Mouse (Mus musculus) kidney, postnatal 0 days (tissue): ENCODE measurements around the gene Muc5b. TPM values are rescaled to one million over a fixed set of nuclear protein-coding genes. Genes with fewer than 3 reads are reported as not detected.

Experiments used
- ATAC-seq: fragments of 200-750 bp; cut with Nextera tagmentation; replicated peaks from 2 replicates; pipeline ENCODE4 v1.8.0; 2017; ENCODE audit warnings: low read depth, moderate number of reproducible peaks, moderate TSS enrichment, moderate library complexity; ENCODE audit not compliant: low FRiP score
- DNase-seq: peaks from one replicate; pipeline ENCODE4 v3.0.0-alpha.2; 2016; ENCODE audit warnings: low spot score
- H3K27ac ChIP-seq: fragments of 300-500 bp; sonication (generic); 2 replicates; pipeline ENCODE4 v1.5.1; 2014; ENCODE audit warnings: mild to moderate bottlenecking
- H3K27me3 ChIP-seq: fragments of 300-500 bp; sonication (generic); 2 replicates; pipeline ENCODE4 v1.6.1; 2014; ENCODE audit warnings: low read length, mixed read lengths; ENCODE audit not compliant: insufficient read depth
- H3K36me3 ChIP-seq: fragments of 300-500 bp; sonication (generic); 2 replicates; pipeline ENCODE4 v1.6.1; 2014; ENCODE audit warnings: low read length, mixed read lengths; ENCODE audit not compliant: insufficient read depth
- H3K4me1 ChIP-seq: fragments of 300-500 bp; sonication (generic); replicated peaks from 2 replicates; pipeline ENCODE4 v1.6.1; 2014; ENCODE audit warnings: antibody characterized with exemption, low read length, mixed read lengths; ENCODE audit not compliant: insufficient read depth
- H3K4me2 ChIP-seq: fragments of 300-500 bp; sonication (generic); 2 replicates; pipeline ENCODE4 v1.6.1; 2014; ENCODE audit warnings: mild to moderate bottlenecking, low read length, moderate library complexity, mixed read lengths
- H3K4me3 ChIP-seq: fragments of 300-500 bp; sonication (generic); replicated peaks from 2 replicates; pipeline ENCODE4 v1.5.1; 2014; ENCODE audit warnings: low read depth, low read length
- H3K9ac ChIP-seq: fragments of 300-500 bp; sonication (generic); 2 replicates; pipeline ENCODE4 v1.6.1; 2014; ENCODE audit warnings: low read depth, low read length
- H3K9me3 ChIP-seq: fragments of 300-500 bp; sonication (generic); replicated peaks from 2 replicates; pipeline ENCODE4 v1.6.1; 2016; ENCODE audit warnings: low read length, inconsistent platforms, mixed read lengths
- CTCF ChIP-seq: IDR thresholded peaks from 2 replicates; pipeline ENCODE4 v1.5.1; 2016; ENCODE audit warnings: antibody characterized with exemption, low read depth, mild to moderate bottlenecking, moderate library complexity
- WGBS: fragments of 180-500 bp; shearing (Covaris S2); extraction: QIAGEN DNeasy Blood & Tissue Kit; methylation state at CpG from one replicate; pipeline ENCODE4 v1.1.7; 2014; 5-methylcytosine and 5-hydroxymethylcytosine counted together
- polyA plus RNA-seq: library from polyadenylated mRNA; unstranded; fragments of >200 nt; fragmentation: Nextera tagmentation; extraction: Ambion mirVana; gene quantifications from 2 replicates; pipeline ENCODE4 v1.2.1, GENCODE M21; 2015

The Muc5b gene
- polyA plus RNA-seq, 1 experiment from 2014 or later: 0.01 TPM

- ATAC-seq: peak; percentile 26; the same call in 1 of the 2 replicates
- no peak overlapping the region for H3K9ac ChIP-seq
- DNase-seq: peak; percentile 34
- H3K9me3 ChIP-seq: no peaks in the 10 kb centered on the region
- no peak for TF ChIP-seq CTCF
- no peaks in the 10 kb centered on the region for H3K36me3 ChIP-seq
- no peaks in the 10 kb centered on the region for H3K27me3 ChIP-seq
- H3K4me2 ChIP-seq: no peak overlapping the region
- H3K4me3 ChIP-seq: no peak overlapping the region
- no peak overlapping the region for H3K27ac ChIP-seq
- 49% methylated on average over 7 of the region's 7 CpGs for WGBS
- H3K4me1 ChIP-seq: no peaks in the 10 kb centered on the region
Measured at GRCm38 (mm10) chr7:141835941-141836340, 2.9 kb upstream of the Muc5b start.

- ATAC-seq: 0 out of 2 replicates have a peak, but pooled peaks have one; percentile 22
- Histone ChIP-seq H3K4me2 (no peak overlapping the region), H3K9ac (no peak overlapping the region), H3K4me3 (no peak overlapping the region), H3K27ac (no peak overlapping the region), H3K36me3 (no peaks in the 10 kb centered on the region), H3K27me3 (no peaks in the 10 kb centered on the region), H3K9me3 (no peaks in the 10 kb centered on the region), H3K4me1 (no peaks in the 10 kb centered on the region)
- 56% methylated on average over 8 of the region's 8 CpGs for WGBS
- TF ChIP-seq CTCF: no peak
- peak; percentile 9 for DNase-seq
Measured at GRCm38 (mm10) chr7:141836423-141836822, 2.4 kb upstream of the Muc5b start.

- Histone ChIP-seq H3K36me3 (no peaks in the 10 kb centered on the region), H3K27me3 (no peaks in the 10 kb centered on the region), H3K4me2 (no peak overlapping the region), H3K4me1 (no peaks in the 10 kb centered on the region), H3K4me3 (no peak overlapping the region), H3K27ac (no peak overlapping the region), H3K9me3 (no peaks in the 10 kb centered on the region), H3K9ac (no peak overlapping the region)
- DNase-seq: peak; percentile 8
- ATAC-seq: 0 out of 2 replicates have a peak, but pooled peaks have one; percentile 50
- no peak for TF ChIP-seq CTCF
- WGBS: 60% methylated on average over 10 of the region's 10 CpGs
Measured at GRCm38 (mm10) chr7:141840354-141840753, 1.5 kb downstream of the Muc5b start.

- Histone ChIP-seq H3K9me3 (no peaks in the 10 kb centered on the region), H3K9ac (no peak overlapping the region), H3K36me3 (no peaks in the 10 kb centered on the region), H3K4me1 (no peaks in the 10 kb centered on the region), H3K4me3 (no peak overlapping the region), H3K4me2 (no peak overlapping the region), H3K27me3 (no peaks in the 10 kb centered on the region), H3K27ac (no peak overlapping the region)
- ATAC-seq (no peak), DNase-seq (no peak)
- TF ChIP-seq CTCF: no peak
- 65% methylated on average over 4 of the region's 4 CpGs for WGBS
Measured at GRCm38 (mm10) chr7:141861046-141861445, 22.2 kb downstream of the Muc5b start.

GRCm38 (mm10) chr7:141869644-141870043, 30.8 kb downstream of the Muc5b start:
- no peak overlapping the region for H3K9ac ChIP-seq
- no peaks in the 10 kb centered on the region for H3K27me3 ChIP-seq
- H3K4me1 ChIP-seq: no peaks in the 10 kb centered on the region
- ATAC-seq (no peak), DNase-seq (no peak)
- no peak overlapping the region for H3K4me2 ChIP-seq
- H3K27ac ChIP-seq: no peak overlapping the region
- H3K36me3 ChIP-seq: peaks cover 10% of the 10 kb centered on the region; the same call in 1 of the 2 replicates
- TF ChIP-seq CTCF: no peak
- no peak overlapping the region for H3K4me3 ChIP-seq
- H3K9me3 ChIP-seq: no peaks in the 10 kb centered on the region
- WGBS: 75% methylated on average over 5 of the region's 5 CpGs

- peaks cover 13% of the 10 kb centered on the region; the same call in 1 of the 2 replicates for H3K36me3 ChIP-seq
- H3K4me3 ChIP-seq: no peak overlapping the region
- DNase-seq (no peak), ATAC-seq (no peak)
- no peak overlapping the region for H3K27ac ChIP-seq
- TF ChIP-seq CTCF: peak; percentile 33; the same call in 1 of the 2 replicates
- H3K27me3 ChIP-seq: no peaks in the 10 kb centered on the region
- 80% methylated on average over 5 of the region's 5 CpGs for WGBS
- H3K4me1 ChIP-seq: no peaks in the 10 kb centered on the region
- no peaks in the 10 kb centered on the region for H3K9me3 ChIP-seq
- no peak overlapping the region for H3K4me2 ChIP-seq
- no peak overlapping the region for H3K9ac ChIP-seq
Measured at GRCm38 (mm10) chr7:141870553-141870952, 31.7 kb downstream of the Muc5b start.

- Histone ChIP-seq H3K4me1 (no peaks in the 10 kb centered on the region), H3K9me3 (no peaks in the 10 kb centered on the region), H3K4me3 (no peak overlapping the region), H3K4me2 (no peak overlapping the region), H3K9ac (no peak overlapping the region), H3K27me3 (no peaks in the 10 kb centered on the region), H3K27ac (no peak overlapping the region), H3K36me3 (peaks cover 13% of the 10 kb centered on the region; the same call in 1 of the 2 replicates)
- ATAC-seq (no peak), DNase-seq (no peak)
- WGBS: 88% methylated on average over 5 of the region's 5 CpGs
- no peak for TF ChIP-seq CTCF
Measured at GRCm38 (mm10) chr7:141874891-141875290, 36.0 kb downstream of the Muc5b start.
